Comparison of ENCODE assay signal across 28 mouse cellular contexts in genomic region chr5:128647221-128647730, GRCm38 (mm10). TPM values are rescaled to one million over a fixed set of nuclear protein-coding genes. Genes with fewer than 3 reads are reported as not detected.
DNase-seq lines count a peak whose midpoint lies in the region; ATAC-seq and TF ChIP-seq lines count a peak whose summit lies in the region.
"Had no signal": no experiment of that assay in that cellular context is flagged by ENCODE, and none has a peak within 500 bp of the region (broad histone marks: within the 10 kb centered on the region; RNA-seq: fewer than 3 reads in every experiment).

No protein-coding gene starts in this region.

- no peak overlapping the region for H3K9ac ChIP-seq in embryonic facial prominence, embryonic 13.5 days
- H3K9ac ChIP-seq: embryonic facial prominence, embryonic 15.5 days; forebrain, embryonic 12.5 days; forebrain, embryonic 15.5 days; hindbrain, embryonic 12.5 days; hindbrain, embryonic 15.5 days had no signal

- TF ChIP-seq CTCF in cerebellum, adult 2 months (IDR thresholded peaks at IDR 0.05; ENCODE audit: borderline replicate concordance, insufficient read depth, low read depth, low read length) = no peak

- H3K36me3 ChIP-seq in embryonic facial prominence, embryonic 13.5 days = no peaks in the 10 kb centered on the region
- no peaks in the 10 kb centered on the region for H3K36me3 ChIP-seq in embryonic facial prominence, embryonic 10.5 days (replicated peaks)
- H3K36me3 ChIP-seq: embryonic facial prominence, embryonic 15.5 days; forebrain, embryonic 12.5 days; forebrain, embryonic 15.5 days; G1E; hindbrain, embryonic 12.5 days; hindbrain, embryonic 15.5 days had no signal

- no peaks in the 10 kb centered on the region for H3K27me3 ChIP-seq in cerebellum, adult 2 months (ENCODE audit: control insufficient read depth, insufficient read depth, low read length)
- no peaks in the 10 kb centered on the region for H3K27me3 ChIP-seq in embryonic facial prominence, embryonic 13.5 days
- no peaks in the 10 kb centered on the region for H3K27me3 ChIP-seq in embryonic facial prominence, embryonic 10.5 days (replicated peaks; ENCODE audit: low read depth, poor library complexity, severe bottlenecking)
- H3K27me3 ChIP-seq: CH12.LX; embryonic facial prominence, embryonic 15.5 days; forebrain, embryonic 15.5 days; hindbrain, embryonic 12.5 days; hindbrain, embryonic 15.5 days; Patski had no signal

- no peak for TF ChIP-seq POLR2A in cerebellum, adult 2 months (IDR thresholded peaks at IDR 0.05; ENCODE audit: borderline replicate concordance, insufficient read depth, low read length)

- peak overlapping the region; percentile 25 for H3K4me3 ChIP-seq in cerebellum, adult 2 months (replicated peaks; ENCODE audit: insufficient read depth, low read depth, low read length)
- no peak overlapping the region for H3K4me3 ChIP-seq in embryonic facial prominence, embryonic 13.5 days
- H3K4me3 ChIP-seq in embryonic facial prominence, embryonic 10.5 days = no peak overlapping the region
- H3K4me3 ChIP-seq: embryonic facial prominence, embryonic 15.5 days; forebrain, embryonic 12.5 days; forebrain, embryonic 15.5 days; hindbrain, embryonic 12.5 days; hindbrain, embryonic 15.5 days had no signal

- peak; percentile 21 to 41 for DNase-seq in cerebellum, adult 2 months
- no peak for DNase-seq in cerebellum, adult 8-10 months
- no peak for DNase-seq in embryonic facial prominence, embryonic 10.5 days (ENCODE audit: low spot score)
- DNase-seq in cerebellum, postnatal 14 days = peak; percentile 59 to 60
- DNase-seq in gonadal fat pad, adult 2 months (ENCODE audit: low read depth) = peak; percentile 52
- DNase-seq in spleen, adult 12 weeks (ENCODE audit: low spot score) = no peak
- DNase-seq: adrenal gland, postnatal 10 days; adrenal gland, postnatal 36 days; B cell, adult 2 months; embryo, embryonic 11 days; gastrocnemius, postnatal 36 days; heart, adult 11 months; kidney, adult 11 months; kidney, adult 8-10 months had no signal

- no peak overlapping the region for H3K27ac ChIP-seq in cerebellum, adult 2 months (ENCODE audit: insufficient read depth, low read length)
- H3K27ac ChIP-seq in embryonic facial prominence, embryonic 13.5 days = no peak overlapping the region
- H3K27ac ChIP-seq in embryonic facial prominence, embryonic 10.5 days (replicated peaks) = no peak overlapping the region
- H3K27ac ChIP-seq: embryonic facial prominence, embryonic 15.5 days; forebrain, embryonic 12.5 days; forebrain, embryonic 15.5 days; hindbrain, embryonic 12.5 days; hindbrain, embryonic 15.5 days had no signal

- peak; percentile 15; the same call in 1 of the 2 replicates for ATAC-seq in embryonic facial prominence, embryonic 13.5 days (ENCODE audit: insufficient number of reproducible peaks, insufficient read depth, low FRiP score, low TSS enrichment, low read depth)
- ATAC-seq: forebrain, embryonic 15.5 days; Patski had no signal

- H3K4me1 ChIP-seq in cerebellum, adult 2 months (ENCODE audit: control insufficient read depth, insufficient read depth, low read length) = peaks cover 10% of the 10 kb centered on the region
- peaks cover 24% of the 10 kb centered on the region for H3K4me1 ChIP-seq in embryonic facial prominence, embryonic 13.5 days
- H3K4me1 ChIP-seq in embryonic facial prominence, embryonic 10.5 days = peaks cover 12% of the 10 kb centered on the region
- H3K4me1 ChIP-seq: forebrain, embryonic 15.5 days; hindbrain, embryonic 12.5 days; hindbrain, embryonic 15.5 days had no signal

- 14% methylated on average over 10 of the region's 10 CpGs for WGBS in cerebellum, adult 2 months
- 65% methylated on average over 10 of the region's 10 CpGs for WGBS in embryonic facial prominence, embryonic 13.5 days
- WGBS in embryonic facial prominence, embryonic 10.5 days = 89% methylated on average over 10 of the region's 10 CpGs

- no peak overlapping the region for H3K4me2 ChIP-seq in embryonic facial prominence, embryonic 13.5 days
- H3K4me2 ChIP-seq: embryonic facial prominence, embryonic 15.5 days; forebrain, embryonic 12.5 days; forebrain, embryonic 15.5 days; heart, embryonic 11.5 days; hindbrain, embryonic 12.5 days; hindbrain, embryonic 15.5 days had no signal

- no peaks in the 10 kb centered on the region for H3K9me3 ChIP-seq in embryonic facial prominence, embryonic 13.5 days
- H3K9me3 ChIP-seq in embryonic facial prominence, embryonic 10.5 days = no peaks in the 10 kb centered on the region
- H3K9me3 ChIP-seq: embryonic facial prominence, embryonic 15.5 days; forebrain, embryonic 12.5 days; forebrain, embryonic 15.5 days; hindbrain, embryonic 12.5 days; hindbrain, embryonic 15.5 days had no signal

RNA-seq across cellular contexts. Expression of gene Fzd10, which starts 46.6 kb away (rescaled TPM):
- 1.6 and 1.9 TPM in 2 replicates for polyA plus RNA-seq in cerebellum, adult 2 months (2012; rRNA removed)
- 9.2 and 12.6 TPM in 2 replicates for polyA plus RNA-seq in embryonic facial prominence, embryonic 13.5 days (2015; fragmentation: Nextera tagmentation; extraction: Ambion mirVana)
- polyA plus RNA-seq in embryonic facial prominence, embryonic 10.5 days (2016; fragmentation: Nextera tagmentation; extraction: Ambion mirVana) = 3.1 and 4.3 TPM in 2 replicates
- polyA plus RNA-seq in gonadal fat pad, adult 2 months (2012; rRNA removed) = 1.7 and 1.9 TPM in 2 replicates
- polyA plus RNA-seq: G1E, Patski had no signal

RNA-seq across cellular contexts. Expression of gene Piwil1, which starts 55.0 kb away (rescaled TPM):
- 0.08 and 0.15 TPM in 2 replicates for polyA plus RNA-seq in cerebellum, adult 2 months (2012; rRNA removed)
- polyA plus RNA-seq in embryonic facial prominence, embryonic 13.5 days (2015; fragmentation: Nextera tagmentation; extraction: Ambion mirVana) = not detected in 2 replicates
- 0.06 TPM in 1 of 2 replicates, not detected in the other for polyA plus RNA-seq in embryonic facial prominence, embryonic 10.5 days (2016; fragmentation: Nextera tagmentation; extraction: Ambion mirVana)
- polyA plus RNA-seq in gonadal fat pad, adult 2 months (2012; rRNA removed) = 0.32 and 0.57 TPM in 2 replicates
- polyA plus RNA-seq: embryonic facial prominence, embryonic 11.5 days; embryonic facial prominence, embryonic 15.5 days; forebrain, embryonic 12.5 days; G1E; heart, embryonic 11.5 days; heart, embryonic 14.5 days; heart, postnatal 0 days; intestine, embryonic 14.5 days; Patski had no signal

Comparison
In these comparisons a context has a peak if more than half of its experiments do, and no peak if none do; other contexts are left out.
1. DNase-seq: peak in cerebellum, adult 2 months (2 of 2), cerebellum, postnatal 14 days (2 of 2) and gonadal fat pad, adult 2 months (single experiment); none in cerebellum, adult 8-10 months (single experiment), embryonic facial prominence, embryonic 10.5 days (single experiment) and spleen, adult 12 weeks (single experiment).